Mouse (Mus musculus) embryonic fibroblast, embryonic 13.5 days (primary cell): Measurements from ENCODE around the gene Hemgn. TPM values are rescaled to one million over a fixed set of nuclear protein-coding genes. Genes with fewer than 3 reads are reported as not detected.

Experiments used
- H3K27ac ChIP-seq: 2 replicates; pipeline ENCODE4 v1.5.1; 2012; ENCODE audit warnings: low read length, control low read depth, inconsistent platforms; ENCODE audit not compliant: insufficient read depth
- H3K4me1 ChIP-seq: 2 replicates; pipeline ENCODE4 v1.6.1; 2011; ENCODE audit warnings: low read length; ENCODE audit not compliant: control insufficient read depth, insufficient read depth
- H3K4me3 ChIP-seq: 2 replicates; pipeline ENCODE4 v1.5.1; 2011; ENCODE audit warnings: mild to moderate bottlenecking, control low read depth, low read length; ENCODE audit not compliant: insufficient read depth
- CTCF ChIP-seq: IDR thresholded peaks from 2 replicates; pipeline ENCODE4 v1.5.1; 2011; ENCODE audit warnings: mild to moderate bottlenecking, control low read depth, low read length, moderate library complexity, borderline replicate concordance; ENCODE audit not compliant: insufficient read depth
- POLR2A ChIP-seq: IDR thresholded peaks from 2 replicates; pipeline ENCODE4 v1.6.1; 2011; ENCODE audit warnings: low read depth, mild to moderate bottlenecking, control low read depth, low read length, moderate library complexity
- polyA plus RNA-seq: library from polyadenylated mRNA; stranded (reverse); fragments of >200 nt; gene quantifications from 2 replicates; pipeline ENCODE4 v1.2.4, GENCODE M21; 2011; ENCODE audit warnings: low read depth; ENCODE audit not compliant: missing spikeins, insufficient read length

Gene Hemgn
- polyA plus RNA-seq, 1 experiment = not detected

DNA sequence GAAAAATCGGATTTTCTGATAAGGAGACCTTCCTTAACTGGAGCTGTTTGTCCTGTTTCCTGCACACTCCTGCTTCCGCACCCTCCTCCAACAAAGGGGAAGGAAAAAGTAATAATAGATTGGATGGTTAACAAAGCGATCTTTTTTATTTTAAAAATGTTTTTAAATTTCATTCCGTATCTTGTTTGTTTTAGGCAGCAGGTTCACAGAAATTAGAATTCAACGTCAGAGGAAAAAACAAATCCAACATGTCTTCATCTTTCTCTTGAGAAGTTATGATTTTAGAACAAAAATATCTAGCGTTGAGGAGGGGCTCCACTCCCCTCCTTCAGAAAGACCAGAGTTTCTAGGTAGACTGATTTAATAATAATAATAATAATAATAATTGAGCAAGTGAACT is 67.1 kb downstream of the Hemgn start:
- H3K27ac ChIP-seq = no peak overlapping the region
- no peak overlapping the region for H3K4me3 ChIP-seq
- H3K4me1 ChIP-seq = no peaks in the 10 kb centered on the region
- TF ChIP-seq CTCF (no peak), POLR2A (no peak)

GRCm38 (mm10) chr4:46345773-46346100 is 67.6 kb downstream of the Hemgn start:
- TF ChIP-seq POLR2A (no peak), CTCF (no peak)
- no peak overlapping the region for H3K4me3 ChIP-seq
- H3K4me1 ChIP-seq = no peaks in the 10 kb centered on the region
- H3K27ac ChIP-seq = no peak overlapping the region

GRCm38 (mm10) chr4:46345056-46345772 is 68.1 kb downstream of the Hemgn start:
- H3K4me3 ChIP-seq = no peak overlapping the region
- no peak overlapping the region for H3K27ac ChIP-seq

GRCm38 (mm10) chr4:46344288-46344687 is 69.0 kb downstream of the Hemgn start:
- TF ChIP-seq CTCF = no peak
- H3K4me3 ChIP-seq = peak overlapping the region; percentile 19
- H3K27ac ChIP-seq = no peak overlapping the region
- no peaks in the 10 kb centered on the region for H3K4me1 ChIP-seq

More at GRCm38 (mm10) chr4:46345056-46345772, 68.1 kb downstream of the Hemgn start:
- H3K4me1 ChIP-seq = no peaks in the 10 kb centered on the region
- TF ChIP-seq POLR2A = no peak

Other genes with a start within 250 kb of the Hemgn start
- gene Xpa, start 217.2 kb downstream of the Hemgn start, polyA plus RNA-seq = 23.6 and 30.3 TPM in 2 replicates
- gene Foxe1, start 69.9 kb downstream of the Hemgn start, polyA plus RNA-seq = not detected in 2 replicates
- gene Trmo, start 24.1 kb downstream of the Hemgn start, polyA plus RNA-seq = 2.7 and 2.8 TPM in 2 replicates
- gene Anp32b, start 37.4 kb upstream of the Hemgn start, polyA plus RNA-seq = 202 and 231 TPM in 2 replicates
- 89.9 and 92.1 TPM in 2 replicates for gene Nans, start 75.7 kb upstream of the Hemgn start, polyA plus RNA-seq
- 0.93 TPM in 1 of 2 replicates, not detected in the other for gene Trim14, start 122.6 kb upstream of the Hemgn start, polyA plus RNA-seq
- 0.81 and 0.82 TPM in 2 replicates for gene Coro2a, start 188.7 kb upstream of the Hemgn start, polyA plus RNA-seq
- 5.6 and 9.5 TPM in 2 replicates for gene Tbc1d2, start 236.7 kb upstream of the Hemgn start, polyA plus RNA-seq